Mouse (Mus musculus) frontal cortex, postnatal 14 days (tissue): Measurements from ENCODE around the gene Panx2.

Source experiments
- DNase-seq, 2 experiments: peaks; one replicate each; pipeline ENCODE4 v3.0.0; 2022; ENCODE audit warnings: low spot score in 2 of 2

Gene Panx2

GRCm38 (mm10) chr15:89075478-89076147 is 16.1 kb downstream of the Panx2 start:
- DNase-seq = peak; percentile 73 to 78

DNA sequence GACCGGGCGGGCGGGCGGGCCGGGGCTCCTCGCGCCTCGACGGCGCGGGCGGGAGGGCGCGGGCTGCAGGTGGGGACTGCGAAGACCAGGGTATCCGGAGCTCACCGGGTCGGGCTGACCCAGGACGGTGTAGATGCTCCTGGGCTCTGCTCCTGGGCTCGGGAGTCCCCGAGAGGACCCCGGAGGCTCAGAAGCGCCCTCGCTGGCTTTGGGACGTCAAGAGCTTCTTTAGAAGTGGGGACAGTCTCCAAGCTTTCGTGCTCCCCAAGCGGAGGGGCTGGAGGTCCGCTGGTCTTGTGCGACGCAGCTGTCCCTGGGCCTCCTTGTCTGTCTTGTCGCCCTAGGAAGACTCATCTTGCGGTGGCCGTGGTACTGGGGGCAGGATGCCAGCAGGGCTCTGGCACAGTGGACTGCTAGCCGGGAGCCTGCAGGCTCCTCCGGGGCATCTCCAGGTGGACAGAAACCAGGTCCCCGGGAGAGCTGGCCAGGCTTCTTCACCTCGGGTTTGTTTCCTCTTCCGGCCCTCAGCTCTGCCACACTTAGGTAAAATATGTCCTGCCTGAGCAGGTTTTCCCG is 16.7 kb downstream of the Panx2 start:
- peak in 1 of 2 experiments; percentile 46 for DNase-seq

DNA sequence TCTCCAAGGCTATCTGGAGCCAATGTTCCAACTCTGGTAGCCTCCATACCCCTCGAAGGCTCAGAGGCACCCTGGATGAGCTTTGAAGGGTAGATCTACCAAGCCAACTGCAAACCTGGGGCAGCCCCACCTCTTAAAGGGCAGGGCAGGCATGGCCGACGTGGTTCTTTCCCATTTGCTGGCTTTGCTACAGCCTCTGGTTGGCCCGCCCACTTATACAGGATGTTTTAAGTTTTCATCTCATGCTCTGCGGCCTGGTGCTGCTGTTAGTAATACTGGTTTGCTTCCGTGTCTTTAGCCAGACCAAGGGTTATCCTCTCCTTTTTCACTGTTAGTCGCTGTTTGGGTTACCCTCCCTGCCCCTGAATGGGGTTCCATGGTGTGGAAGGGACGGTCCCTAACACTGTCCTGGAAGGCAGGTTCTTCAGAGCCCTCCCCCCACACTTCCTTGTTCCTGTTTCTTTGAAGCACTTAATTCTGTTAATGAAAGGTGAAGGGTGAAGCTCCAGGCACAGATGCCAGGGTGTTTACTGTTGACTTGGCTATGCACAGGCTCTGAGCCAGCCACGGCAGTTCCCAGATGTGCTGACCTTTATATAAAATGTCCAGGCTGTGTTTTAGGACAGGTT is 18.8 kb downstream of the Panx2 start:
- no peak for DNase-seq

GRCm38 (mm10) chr15:89083906-89084305 is 24.4 kb downstream of the Panx2 start:
- no peak for DNase-seq

DNA sequence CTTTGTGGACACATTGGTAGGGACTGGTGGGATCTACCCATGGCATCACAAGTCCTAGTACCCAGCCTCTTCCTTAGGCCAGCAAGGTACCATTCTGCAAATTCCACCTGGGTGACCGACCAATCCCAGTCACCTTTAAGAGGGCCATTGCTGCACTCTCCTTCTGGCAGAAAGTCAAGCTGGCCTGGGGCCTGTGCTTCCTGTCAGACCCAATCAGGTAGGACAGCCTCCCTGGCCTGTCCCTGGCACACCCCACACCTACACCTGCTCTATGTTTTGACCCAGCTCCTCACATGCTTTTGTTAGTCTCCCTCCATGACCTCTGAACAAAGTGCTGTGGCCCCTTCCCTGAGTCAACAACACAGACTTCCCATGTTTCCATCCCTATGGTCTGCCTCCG is 25.3 kb downstream of the Panx2 start:
- DNase-seq = no peak

- DNase-seq = peak; percentile 80 to 85
Measured at GRCm38 (mm10) chr15:89088607-89089247, 29.2 kb downstream of the Panx2 start, which contains the start of gene Selenoo. Selenoo (plus strand) TSS chr15:89089084.

DNA sequence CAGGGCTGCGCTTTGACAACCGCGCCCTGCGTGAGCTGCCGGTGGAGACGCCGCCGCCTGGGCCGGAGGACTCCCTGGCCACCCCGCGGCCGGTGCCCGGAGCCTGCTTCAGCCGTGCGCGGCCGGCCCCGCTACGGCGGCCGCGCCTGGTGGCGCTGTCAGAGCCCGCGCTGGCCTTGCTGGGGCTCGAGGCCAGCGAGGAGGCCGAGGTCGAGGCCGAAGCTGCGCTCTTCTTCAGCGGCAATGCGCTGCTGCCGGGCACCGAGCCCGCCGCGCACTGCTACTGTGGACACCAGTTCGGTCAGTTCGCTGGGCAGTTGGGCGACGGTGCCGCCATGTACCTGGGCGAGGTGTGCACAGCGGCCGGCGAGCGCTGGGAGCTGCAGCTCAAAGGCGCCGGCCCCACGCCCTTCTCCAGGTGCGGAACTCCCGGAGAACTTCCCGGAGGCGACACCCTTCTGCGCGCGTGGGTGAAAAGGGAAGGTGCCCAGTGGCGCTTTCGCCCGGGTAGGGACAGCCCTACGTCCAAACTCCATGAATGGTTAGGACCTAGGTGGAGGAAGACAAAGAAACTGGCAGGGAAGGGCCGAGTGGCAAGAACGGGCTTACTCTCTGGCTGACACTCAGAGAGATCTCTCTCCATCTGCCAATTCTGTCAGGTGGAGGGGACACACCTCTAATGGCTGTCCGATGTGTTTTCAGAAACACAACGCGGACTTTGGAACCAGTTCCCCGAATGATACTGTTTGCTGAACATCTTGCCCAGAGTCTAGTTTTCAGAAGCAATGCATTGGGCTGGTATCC is 29.9 kb downstream of the Panx2 start:
- no peak for DNase-seq

- no peak for DNase-seq
Measured at GRCm38 (mm10) chr15:89090662-89091061, 31.1 kb downstream of the Panx2 start.

- no peak for DNase-seq
Measured at GRCm38 (mm10) chr15:89092181-89092580, 32.6 kb downstream of the Panx2 start.

DNA sequence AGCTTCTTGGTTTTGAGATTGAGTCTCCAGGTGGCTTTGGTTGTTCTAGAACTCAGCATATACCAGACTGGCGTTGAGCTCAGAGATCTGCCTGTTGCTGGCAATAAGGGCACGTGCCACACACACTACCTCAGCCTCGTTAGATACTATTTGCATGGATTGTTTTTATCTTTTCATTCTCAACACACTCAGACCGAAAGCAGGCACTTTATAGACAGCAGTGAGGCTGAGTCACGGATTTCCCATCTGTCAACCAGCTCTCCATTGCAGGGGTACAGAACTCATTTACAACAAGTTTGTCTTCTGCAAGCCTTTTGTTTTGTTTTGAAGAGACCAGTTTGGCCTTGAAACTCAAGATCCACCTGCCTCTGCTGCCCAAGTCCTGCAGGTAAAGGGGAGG is 37.9 kb downstream of the Panx2 start:
- no peak for DNase-seq

DNA sequence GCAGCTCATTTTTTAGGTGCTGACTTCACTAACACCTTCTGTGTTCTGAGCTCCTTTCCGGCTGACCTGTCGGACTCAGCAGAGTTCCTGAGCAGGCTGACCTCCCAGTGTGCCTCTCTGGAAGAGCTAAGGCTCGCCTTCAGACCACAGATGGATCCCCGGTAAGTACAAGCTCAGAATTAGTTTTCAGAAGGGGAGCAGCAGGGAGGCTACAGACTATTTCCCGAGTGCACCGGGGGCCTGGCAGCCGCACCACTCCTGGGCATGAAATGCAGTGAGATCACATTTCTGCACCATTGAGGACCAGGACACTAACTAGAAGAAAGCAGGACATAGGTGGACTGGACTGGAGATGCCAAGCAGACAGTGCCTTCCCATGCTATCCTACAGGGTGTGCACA is 39.1 kb downstream of the Panx2 start:
- no peak for DNase-seq

GRCm38 (mm10) chr15:89100823-89101222 is 41.3 kb downstream of the Panx2 start:
- no peak for DNase-seq

DNA sequence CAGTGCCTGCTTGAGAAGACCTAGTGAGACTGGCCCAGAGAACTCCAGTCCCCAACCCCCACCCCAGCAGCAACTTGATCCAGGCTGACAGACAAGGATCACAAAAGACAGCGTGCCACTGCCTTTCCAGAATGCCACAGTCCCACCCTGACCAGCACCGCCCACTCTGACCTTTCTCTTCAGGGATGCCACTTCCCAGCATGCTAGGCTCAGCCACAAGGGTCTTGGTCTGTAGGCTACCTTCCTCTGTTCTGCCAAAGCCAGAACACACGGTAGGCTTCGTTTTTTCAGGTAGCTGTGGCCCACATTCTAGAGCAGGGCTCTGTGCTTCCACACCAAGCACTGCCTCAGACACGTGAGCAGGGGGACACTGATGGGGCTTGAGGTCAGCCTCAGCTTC is 43.1 kb downstream of the Panx2 start:
- no peak for DNase-seq

DNA sequence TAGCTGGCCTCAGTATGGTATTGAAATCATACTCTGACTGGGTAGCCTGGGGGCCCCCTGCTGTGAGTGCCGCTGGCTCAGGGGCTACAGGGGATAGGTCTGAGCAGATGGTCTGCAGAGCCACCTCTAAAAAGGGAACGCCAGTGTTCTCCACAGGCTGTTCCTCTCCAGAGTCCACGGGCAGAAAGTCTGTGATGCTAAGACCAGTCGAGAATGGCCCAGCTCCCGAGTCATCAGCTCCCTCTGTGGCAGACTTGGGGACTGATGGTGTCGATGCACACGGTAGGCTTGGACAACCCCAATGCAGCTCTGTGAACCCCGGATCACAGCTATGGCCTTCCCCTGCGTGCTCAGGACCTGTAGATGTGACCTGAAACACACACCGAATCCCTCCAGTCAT is 44.4 kb downstream of the Panx2 start:
- DNase-seq = no peak

DNA sequence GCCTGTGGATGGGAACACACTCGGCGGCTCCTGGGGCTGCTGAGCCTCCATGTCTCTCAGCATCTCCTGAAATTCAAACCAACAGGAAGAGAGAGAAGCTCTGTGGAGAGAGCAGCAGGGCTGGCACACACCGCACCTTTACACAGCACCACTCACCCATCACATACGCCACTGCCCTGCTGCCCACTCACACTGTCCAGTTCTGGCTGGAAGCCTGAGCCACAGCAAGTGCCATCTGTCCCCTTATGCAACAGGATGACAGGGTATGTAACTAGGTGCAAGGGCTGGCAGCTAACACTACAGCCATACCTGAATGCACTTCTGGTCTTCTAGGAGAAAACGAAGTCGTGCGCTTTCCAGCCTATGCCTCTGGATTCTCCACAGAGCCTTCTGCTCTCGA is 44.9 kb downstream of the Panx2 start:
- DNase-seq = no peak

DNA sequence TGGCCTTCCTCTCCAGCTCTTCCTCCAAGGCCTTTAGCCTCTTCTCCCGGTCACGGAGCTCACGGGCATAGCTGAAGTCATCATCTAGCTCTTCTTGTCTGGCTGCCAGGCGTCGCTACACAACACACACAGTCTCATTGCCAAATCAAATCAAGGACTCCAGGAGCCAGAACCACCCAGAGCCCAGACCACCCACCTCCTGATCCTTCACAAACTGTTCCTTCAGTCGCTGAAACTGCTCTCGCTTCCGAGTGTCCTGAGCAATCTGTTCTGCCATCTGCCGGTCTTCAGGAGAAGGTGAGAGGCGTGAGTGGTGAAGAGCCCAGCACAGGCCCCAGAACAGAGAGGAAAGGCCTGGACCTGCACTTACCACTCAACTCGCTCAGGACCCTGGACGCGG is 46.5 kb downstream of the Panx2 start:
- DNase-seq = no peak

DNA sequence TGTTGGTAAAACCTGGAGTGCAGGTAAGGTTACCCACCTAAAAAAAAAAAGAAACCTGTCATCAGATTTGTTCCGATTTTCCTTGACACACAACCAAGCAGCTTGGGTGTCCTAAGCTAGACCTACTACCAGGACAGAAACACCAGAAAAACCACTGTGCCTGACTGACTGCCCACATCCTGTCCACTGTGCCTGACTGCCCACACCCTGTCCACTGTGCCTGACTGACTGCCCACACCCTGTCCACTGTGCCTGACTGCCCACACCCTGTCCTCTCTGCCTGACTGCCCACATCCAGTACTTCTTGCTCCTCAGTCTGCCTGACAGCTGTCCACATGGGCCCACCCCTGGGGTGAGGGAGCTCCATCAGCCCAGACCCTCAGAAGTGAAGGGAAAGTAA is 47.4 kb downstream of the Panx2 start:
- DNase-seq = no peak

DNA sequence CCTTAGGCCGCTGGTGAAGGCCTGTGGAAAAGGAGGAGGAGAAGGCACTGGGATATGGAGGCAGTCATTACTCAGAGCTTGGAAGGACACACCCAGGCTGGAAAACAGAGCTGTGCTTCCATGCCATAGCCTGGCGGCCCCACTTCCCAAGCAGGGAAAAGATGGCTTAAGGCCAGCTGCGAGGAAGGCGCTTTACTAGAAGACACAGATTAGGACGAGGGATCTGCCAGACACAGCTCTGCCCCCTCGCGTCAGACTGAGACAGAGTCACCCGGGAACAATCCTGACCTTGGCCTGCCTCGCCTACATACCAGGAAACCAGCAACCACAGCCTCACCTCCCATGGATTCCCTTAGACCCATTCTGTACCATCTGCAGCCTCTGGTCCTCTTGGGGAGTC is 50.6 kb downstream of the Panx2 start:
- no peak for DNase-seq

- no peak for DNase-seq
Measured at GRCm38 (mm10) chr15:89118007-89118406, 58.5 kb downstream of the Panx2 start.

DNA sequence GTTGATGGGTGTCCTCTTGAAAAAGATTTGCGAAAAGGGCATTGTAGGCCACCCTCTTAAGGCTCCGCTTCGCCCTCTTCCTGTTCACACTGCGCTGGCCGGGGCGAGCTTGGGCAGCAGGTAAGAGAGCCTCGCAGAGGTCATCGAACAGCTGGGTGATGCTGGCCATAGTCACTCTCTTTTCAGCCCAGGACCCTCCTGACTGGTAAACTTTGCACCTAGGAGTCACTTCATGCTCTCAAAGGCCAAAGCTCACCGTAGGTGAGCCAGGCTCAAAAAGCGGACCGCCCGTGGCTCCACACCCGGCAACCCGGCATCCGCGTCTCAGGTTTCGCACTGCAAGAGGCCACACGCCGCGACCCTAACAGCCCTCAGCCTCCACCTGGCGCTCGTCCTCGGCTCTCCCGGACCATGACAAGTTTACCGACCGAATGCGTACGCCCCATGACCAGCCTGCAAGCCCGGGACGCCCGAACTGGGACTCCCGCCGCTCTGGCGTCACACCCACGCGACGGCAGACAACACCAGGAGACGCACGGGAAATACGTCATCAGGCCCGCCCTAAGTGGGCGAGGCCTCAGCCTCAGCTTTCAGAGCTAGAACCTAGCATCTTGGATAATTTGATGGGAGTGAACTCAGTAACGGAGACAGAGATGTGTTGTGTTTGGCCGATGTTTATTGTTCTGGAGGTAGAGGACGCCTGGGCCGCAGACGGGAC is 63.3 kb downstream of the Panx2 start, which contains the start of gene Tubgcp6:
Gene Tubgcp6, minus strand, starts transcription at position 464 of the 718 bp plus-strand sequence.
- DNase-seq = peak; percentile 91 to 92
